Mouse (Mus musculus) liver, adult (tissue): ENCODE measurements at regions not wholly inside any gene's neighbourhood (a gene's known extent, or its start where the extent isn't known, plus 50 kb on each side); places are given as distances from the start of the nearest gene placed in this dataset.

ENCODE experiments used
- GATA4 ChIP-seq: IDR thresholded peaks from 2 replicates; pipeline ENCODE4 v1.6.1; 2014; ENCODE audit warnings: mild to moderate bottlenecking, low read length; ENCODE audit not compliant: insufficient replicate concordance

DNA sequence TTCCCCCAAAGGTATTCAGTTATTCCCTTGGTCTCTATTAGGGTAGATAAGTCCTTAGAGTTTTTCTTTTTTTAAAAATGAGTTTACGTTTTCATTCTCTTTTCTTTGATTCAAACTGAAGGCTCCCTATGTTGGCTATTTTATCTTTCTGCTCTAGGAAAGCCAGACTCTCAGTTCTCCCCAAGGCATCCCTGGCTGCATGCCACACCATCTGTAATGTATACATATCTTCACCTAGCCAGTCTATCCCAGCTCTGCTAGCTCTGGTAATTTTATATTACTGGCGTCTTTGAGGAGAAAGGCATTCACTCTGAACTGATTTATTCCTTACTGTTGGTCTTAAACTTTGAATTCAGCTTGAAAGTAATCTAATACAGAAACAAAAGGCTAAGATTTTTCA, 65.2 kb upstream of the Cabcoco1 start:
- no peak for TF ChIP-seq GATA4

DNA sequence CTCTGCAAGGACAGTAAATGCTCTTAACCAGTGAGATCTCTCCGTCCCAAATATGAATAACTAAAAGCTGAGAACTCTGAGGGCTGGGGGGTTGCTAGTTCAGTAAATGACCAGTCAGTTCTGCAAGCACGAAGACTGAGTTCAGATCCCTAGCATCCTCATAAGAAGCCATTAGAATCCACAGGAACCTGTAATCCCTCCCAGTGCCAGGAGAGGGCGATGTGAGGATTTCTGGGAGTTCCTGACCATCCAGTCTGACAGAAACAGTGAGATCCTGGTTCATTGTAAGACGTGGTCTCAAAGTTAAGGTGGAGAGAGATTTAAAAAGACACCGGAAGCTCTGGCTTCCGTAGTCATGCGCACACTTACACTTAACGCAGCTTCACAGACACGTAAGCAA, 70.2 kb upstream of the Cabcoco1 start:
- TF ChIP-seq GATA4 = no peak

DNA sequence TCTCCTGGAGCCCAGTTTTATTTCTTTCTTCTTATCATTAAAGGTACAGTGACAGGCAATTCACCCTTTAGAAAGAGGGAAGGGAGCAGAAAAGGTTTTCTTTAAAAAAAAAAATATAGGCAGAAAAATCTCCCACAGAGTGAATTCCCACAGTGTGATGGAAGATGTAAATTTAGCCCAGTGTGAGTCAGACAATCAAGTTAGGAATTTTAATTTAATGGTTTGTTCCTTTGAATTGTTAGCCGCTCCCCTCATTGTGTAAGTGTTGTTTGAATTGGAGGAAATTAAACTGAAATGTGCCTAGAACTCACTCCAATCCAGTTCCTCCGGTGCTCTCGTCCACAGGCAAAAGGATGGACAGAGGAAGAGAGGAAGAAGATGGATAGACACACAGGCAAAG, 71.0 kb upstream of the Cabcoco1 start:
- TF ChIP-seq GATA4 = no peak

GRCm38 (mm10) chr10:68623786-68624185, 82.1 kb upstream of the Cabcoco1 start:
- TF ChIP-seq GATA4 = no peak

GRCm38 (mm10) chr10:68625329-68625728, 83.6 kb upstream of the Cabcoco1 start:
- TF ChIP-seq GATA4 = no peak

GRCm38 (mm10) chr10:68625752-68626151, 84.1 kb upstream of the Cabcoco1 start:
- no peak for TF ChIP-seq GATA4

GRCm38 (mm10) chr10:68629486-68629885, 87.8 kb upstream of the Cabcoco1 start:
- no peak for TF ChIP-seq GATA4

GRCm38 (mm10) chr10:68633180-68633579, 90.3 kb upstream of the Tmem26 start:
- TF ChIP-seq GATA4 = no peak

DNA sequence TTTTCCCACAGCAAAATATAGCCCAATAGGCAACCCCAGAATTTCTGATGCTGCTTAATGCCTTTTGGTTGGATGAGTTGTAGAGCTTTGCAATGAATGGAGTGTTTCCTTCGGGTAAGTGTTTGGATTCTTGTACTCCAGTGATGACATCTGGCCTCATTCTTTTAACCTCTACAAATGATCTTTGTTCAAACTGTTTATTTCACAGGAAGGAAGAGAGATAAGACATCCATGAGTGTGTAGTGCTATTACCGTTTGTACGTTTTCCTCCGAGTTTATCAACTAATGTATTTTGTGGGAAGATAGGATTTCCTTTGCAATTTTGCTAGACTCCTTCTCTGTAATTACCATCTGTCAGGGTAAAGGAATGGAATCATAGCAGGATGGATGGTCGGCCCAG, 70.7 kb upstream of the Tmem26 start:
- peak; percentile 29; the same call in 1 of the 2 replicates for TF ChIP-seq GATA4

DNA sequence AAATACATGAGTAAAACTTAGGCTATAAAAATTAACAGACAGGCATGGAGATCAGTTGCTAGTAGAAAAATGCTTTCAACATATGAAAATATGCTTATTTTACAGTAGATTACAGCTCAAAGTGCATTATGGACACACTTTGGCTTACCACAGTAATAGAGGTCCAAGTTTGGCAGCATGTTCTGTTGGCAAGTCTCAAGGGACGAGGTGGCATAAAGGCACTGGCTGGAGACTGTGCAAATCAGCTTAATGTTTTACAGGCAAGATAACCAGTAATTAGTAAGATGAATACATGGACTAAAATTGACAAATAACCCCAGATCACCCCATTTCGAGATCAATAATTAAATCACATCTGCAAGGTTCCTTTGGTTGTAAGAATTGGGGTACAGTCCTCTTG, 68.0 kb upstream of the Tmem26 start:
- no peak for TF ChIP-seq GATA4

DNA sequence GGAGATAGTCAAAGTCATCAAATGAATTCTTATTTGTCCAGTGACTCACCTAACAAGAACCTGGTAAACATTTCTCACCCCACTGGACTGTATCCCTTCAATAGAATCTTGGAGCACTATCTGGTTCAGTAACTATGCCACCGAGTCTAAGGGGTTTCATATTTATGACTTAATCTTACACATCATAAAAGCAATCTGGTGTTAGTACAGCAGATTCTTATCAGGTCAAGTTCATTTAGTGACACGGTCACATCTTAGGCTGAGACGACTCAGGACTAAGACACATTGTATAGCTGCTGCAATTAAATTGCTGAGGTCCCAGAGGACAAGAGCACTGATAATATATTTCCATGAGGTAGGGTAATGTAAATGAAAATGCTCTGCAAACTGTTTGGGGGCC, 57.4 kb upstream of the Tmem26 start:
- TF ChIP-seq GATA4 = no peak

DNA sequence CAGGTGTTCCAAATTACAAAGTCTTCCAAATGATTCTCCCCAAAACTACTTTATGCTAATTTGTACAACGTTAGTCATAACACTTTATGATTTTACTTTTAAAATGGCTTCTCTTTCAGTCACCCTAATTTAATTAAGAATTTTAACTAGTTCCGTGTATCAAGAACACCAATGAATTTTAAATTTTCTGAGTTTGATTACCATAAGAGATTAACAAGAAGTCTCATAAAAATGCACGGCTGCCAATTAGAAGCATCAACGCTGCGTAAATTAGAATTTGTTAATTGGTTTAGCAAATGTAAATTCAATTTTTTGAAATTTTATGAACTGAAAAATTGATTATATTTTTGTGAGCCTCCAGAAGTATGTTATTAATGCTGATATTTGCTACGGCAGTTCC, 54.1 kb upstream of the Tmem26 start:
- no peak for TF ChIP-seq GATA4

DNA sequence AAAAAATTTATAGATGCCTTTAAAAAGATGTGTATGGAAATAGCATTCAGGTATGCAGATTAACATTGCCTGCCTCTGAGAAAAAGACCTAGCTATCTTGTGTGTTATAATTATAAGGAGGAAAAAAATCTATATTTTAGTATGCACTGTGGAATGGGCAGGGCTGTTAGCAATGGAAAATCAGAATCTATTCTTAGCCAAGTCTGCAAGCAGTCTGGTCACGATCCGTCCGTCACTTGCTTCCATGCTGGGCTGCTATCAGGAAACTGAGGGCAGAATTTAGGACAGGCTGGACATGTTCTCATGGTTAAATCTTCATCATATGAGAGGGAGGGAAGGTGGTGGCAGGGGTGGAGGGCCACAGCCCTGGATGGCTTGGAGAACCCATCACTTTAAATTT, 53.5 kb upstream of the Tmem26 start:
- no peak for TF ChIP-seq GATA4

- TF ChIP-seq GATA4 = no peak
Measured at GRCm38 (mm10) chr10:68672291-68672690, 51.2 kb upstream of the Tmem26 start.

GRCm38 (mm10) chr10:68673102-68673872, 50.2 kb upstream of the Tmem26 start:
- TF ChIP-seq GATA4 = no peak
